Mouse (Mus musculus): ENCODE data around the gene Cpsf6. TPM values are rescaled to one million over a fixed set of nuclear protein-coding genes. Genes with fewer than 3 reads are reported as not detected.
A peak's percentile ranks its signal among the peaks of the same experiment; 100 is the strongest.

Gene Cpsf6
- polyA plus RNA-seq (2012; ENCODE audit: insufficient read depth, insufficient read length, missing spikeins) = 12.6 and 17.3 TPM in 2 replicates

- Histone ChIP-seq H3K4me3 (ENCODE audit: insufficient read depth, low read depth, low read length) (no peak within 1 kb of the TSS), H3K4me1 (ENCODE audit: control insufficient read depth, insufficient read depth, insufficient read length, low read length) (peaks cover 3% of the 10 kb centered on the region; the same call in 1 of the 2 replicates), H3K27ac (replicated peaks; ENCODE audit: low read depth, low read length) (no peak within 1 kb of the TSS)
Observed at GRCm38 (mm10) chr10:117379908-117380307, at the start of gene Cpsf6. Cpsf6 (minus strand) TSS chr10:117380015.

- no peak overlapping the region for H3K4me3 ChIP-seq (ENCODE audit: insufficient read depth, low read depth, low read length)
- no peaks in the 10 kb centered on the region for H3K4me1 ChIP-seq (ENCODE audit: control insufficient read depth, insufficient read depth, insufficient read length, low read length)
- H3K27ac ChIP-seq (replicated peaks; ENCODE audit: low read depth, low read length) = no peak overlapping the region
Observed at GRCm38 (mm10) chr10:117426615-117426969, 46.8 kb upstream of the Cpsf6 start.

GRCm38 (mm10) chr10:117425907-117426614, 46.2 kb upstream of the Cpsf6 start:
- Histone ChIP-seq H3K4me1 (ENCODE audit: control insufficient read depth, insufficient read depth, insufficient read length, low read length) (no peaks in the 10 kb centered on the region), H3K27ac (replicated peaks; ENCODE audit: low read depth, low read length) (no peak overlapping the region), H3K4me3 (ENCODE audit: insufficient read depth, low read depth, low read length) (no peak overlapping the region)

GRCm38 (mm10) chr10:117425013-117425412, 45.2 kb upstream of the Cpsf6 start:
- H3K4me3 ChIP-seq (ENCODE audit: insufficient read depth, low read depth, low read length) = no peak overlapping the region
- no peaks in the 10 kb centered on the region for H3K4me1 ChIP-seq (ENCODE audit: control insufficient read depth, insufficient read depth, insufficient read length, low read length)
- no peak overlapping the region for H3K27ac ChIP-seq (replicated peaks; ENCODE audit: low read depth, low read length)

GRCm38 (mm10) chr10:117424146-117424905, 44.5 kb upstream of the Cpsf6 start:
- H3K4me3 ChIP-seq (ENCODE audit: insufficient read depth, low read depth, low read length) = no peak overlapping the region
- no peak overlapping the region for H3K27ac ChIP-seq (replicated peaks; ENCODE audit: low read depth, low read length)
- H3K4me1 ChIP-seq (ENCODE audit: control insufficient read depth, insufficient read depth, insufficient read length, low read length) = no peaks in the 10 kb centered on the region

GRCm38 (mm10) chr10:117423025-117424002, 43.5 kb upstream of the Cpsf6 start:
- Histone ChIP-seq H3K4me1 (ENCODE audit: control insufficient read depth, insufficient read depth, insufficient read length, low read length) (no peaks in the 10 kb centered on the region), H3K27ac (replicated peaks; ENCODE audit: low read depth, low read length) (no peak overlapping the region), H3K4me3 (ENCODE audit: insufficient read depth, low read depth, low read length) (no peak overlapping the region)

GRCm38 (mm10) chr10:117422174-117422808, 42.5 kb upstream of the Cpsf6 start:
- Histone ChIP-seq H3K27ac (replicated peaks; ENCODE audit: low read depth, low read length) (no peak overlapping the region), H3K4me1 (ENCODE audit: control insufficient read depth, insufficient read depth, insufficient read length, low read length) (no peaks in the 10 kb centered on the region; the same call in 1 of the 2 replicates), H3K4me3 (ENCODE audit: insufficient read depth, low read depth, low read length) (no peak overlapping the region)

- H3K27ac ChIP-seq (replicated peaks; ENCODE audit: low read depth, low read length) = no peak overlapping the region
- no peaks in the 10 kb centered on the region; the same call in 1 of the 2 replicates for H3K4me1 ChIP-seq (ENCODE audit: control insufficient read depth, insufficient read depth, insufficient read length, low read length)
Observed at GRCm38 (mm10) chr10:117421283-117422107, 41.7 kb upstream of the Cpsf6 start.

GRCm38 (mm10) chr10:117420502-117421282, 40.9 kb upstream of the Cpsf6 start:
- no peak overlapping the region for H3K4me3 ChIP-seq (ENCODE audit: insufficient read depth, low read depth, low read length)
- no peaks in the 10 kb centered on the region; the same call in 1 of the 2 replicates for H3K4me1 ChIP-seq (ENCODE audit: control insufficient read depth, insufficient read depth, insufficient read length, low read length)
- no peak overlapping the region for H3K27ac ChIP-seq (replicated peaks; ENCODE audit: low read depth, low read length)

More at GRCm38 (mm10) chr10:117421283-117422107, 41.7 kb upstream of the Cpsf6 start:
- H3K4me3 ChIP-seq (ENCODE audit: insufficient read depth, low read depth, low read length) = no peak overlapping the region

- no peak overlapping the region for H3K27ac ChIP-seq (replicated peaks; ENCODE audit: low read depth, low read length)
- H3K4me3 ChIP-seq (ENCODE audit: insufficient read depth, low read depth, low read length) = no peak overlapping the region
- H3K4me1 ChIP-seq (ENCODE audit: control insufficient read depth, insufficient read depth, insufficient read length, low read length) = no peaks in the 10 kb centered on the region; the same call in 1 of the 2 replicates
Observed at GRCm38 (mm10) chr10:117419577-117420290, 39.9 kb upstream of the Cpsf6 start.

GRCm38 (mm10) chr10:117418668-117419237, 38.9 kb upstream of the Cpsf6 start:
- Histone ChIP-seq H3K4me3 (ENCODE audit: insufficient read depth, low read depth, low read length) (peak overlapping the region; percentile 3; the same call in 1 of the 2 replicates), H3K27ac (replicated peaks; ENCODE audit: low read depth, low read length) (no peak overlapping the region), H3K4me1 (ENCODE audit: control insufficient read depth, insufficient read depth, insufficient read length, low read length) (no peaks in the 10 kb centered on the region; the same call in 1 of the 2 replicates)

Data from brown adipose tissue, adult 24 weeks (tissue).